Mouse (Mus musculus) liver, embryonic 15.5 days (tissue): ENCODE data around the gene Rhox3g. TPM values are rescaled to one million over a fixed set of nuclear protein-coding genes. Genes with fewer than 3 reads are reported as not detected.
"Not testable (repeated sequence)": the region's sequence is repeated elsewhere in the genome, so short reads cannot be mapped to it uniquely, and the experiment has no call there.

Experiments
- ATAC-seq: fragments of 200-750 bp; cut with Nextera tagmentation; 2 replicates; pipeline ENCODE4 v1.8.0; 2017; ENCODE audit warnings: moderate number of reproducible peaks, mild to moderate bottlenecking, moderate library complexity; ENCODE audit not compliant: insufficient read depth
- H3K27ac ChIP-seq: fragments of 300-500 bp; sonication (generic); replicated peaks from 2 replicates; pipeline ENCODE4 v1.5.1; 2015; ENCODE audit warnings: mild to moderate bottlenecking, inconsistent platforms
- H3K27me3 ChIP-seq: fragments of 300-500 bp; sonication (generic); 2 replicates; pipeline ENCODE4 v1.6.1; 2015; ENCODE audit warnings: mild to moderate bottlenecking, inconsistent platforms
- H3K36me3 ChIP-seq: fragments of 300-500 bp; sonication (generic); replicated peaks from 2 replicates; pipeline ENCODE4 v1.6.1; 2015; ENCODE audit warnings: moderate library complexity, mild to moderate bottlenecking, inconsistent platforms
- H3K4me1 ChIP-seq: fragments of 300-500 bp; sonication (generic); replicated peaks from 2 replicates; pipeline ENCODE4 v1.6.1; 2015; ENCODE audit warnings: inconsistent platforms
- H3K4me2 ChIP-seq: fragments of 300-500 bp; sonication (generic); 2 replicates; pipeline ENCODE4 v1.6.1; 2015; ENCODE audit warnings: moderate library complexity, mild to moderate bottlenecking, inconsistent platforms
- H3K4me3 ChIP-seq: fragments of 300-500 bp; sonication (generic); replicated peaks from 2 replicates; pipeline ENCODE4 v1.5.1; 2015; ENCODE audit warnings: mild to moderate bottlenecking, inconsistent platforms
- H3K9ac ChIP-seq: fragments of 300-500 bp; sonication (generic); 2 replicates; pipeline ENCODE4 v1.6.1; 2015; ENCODE audit warnings: moderate library complexity, mild to moderate bottlenecking, inconsistent platforms
- H3K9me3 ChIP-seq: fragments of 300-500 bp; sonication (generic); replicated peaks from 2 replicates; pipeline ENCODE4 v1.6.1; 2016; ENCODE audit warnings: inconsistent platforms
- whole genome bisulfite sequencing: fragments of 180-500 bp; shearing (Covaris S2); methylation state at CpG from one replicate; pipeline ENCODE4 v1.1.7; 2015; ENCODE audit warnings: mixed read lengths; ENCODE audit not compliant: insufficient replicate concordance; 5-methylcytosine and 5-hydroxymethylcytosine counted together
- polyA plus RNA-seq: library from polyadenylated mRNA; unstranded; fragments of >200 nt; fragmentation: Nextera tagmentation; extraction: Ambion mirVana; gene quantifications from 2 replicates; pipeline ENCODE4 v1.2.1, GENCODE M21; 2015

Gene Rhox3g
- not detected in 2 replicates for polyA plus RNA-seq

- ATAC-seq, H3K4me2 ChIP-seq, H3K36me3 ChIP-seq, H3K9me3 ChIP-seq, H3K4me1 ChIP-seq, H3K9ac ChIP-seq, H3K27ac ChIP-seq, H3K4me3 ChIP-seq, H3K27me3 ChIP-seq: not testable (repeated sequence)
- 78% methylated on average over 2 of the region's 2 CpGs for WGBS
Observed at GRCm38 (mm10) chrX:37628512-37628911, at the start of gene Rhox3g. Gene Rhox3g (minus strand): TSS chrX:37628612.

- ATAC-seq, H3K9ac ChIP-seq, H3K27ac ChIP-seq, H3K36me3 ChIP-seq, H3K4me3 ChIP-seq, H3K9me3 ChIP-seq, H3K4me2 ChIP-seq, H3K27me3 ChIP-seq, H3K4me1 ChIP-seq: not testable (repeated sequence)
- WGBS: 60% methylated on average over 8 of the region's 8 CpGs
Observed at GRCm38 (mm10) chrX:37673177-37673576, 44.8 kb upstream of the Rhox3g start, which contains the start of gene Rhox2h. Gene Rhox2h (minus strand): TSS chrX:37673277.

- not testable (repeated sequence) for H3K36me3 ChIP-seq, ATAC-seq, H3K4me2 ChIP-seq
Observed at GRCm38 (mm10) chrX:37668664-37669063, 40.3 kb upstream of the Rhox3g start, which contains the start of gene Rhox3h. Gene Rhox3h (minus strand): TSS chrX:37668764.

GRCm38 (mm10) chrX:37651227-37651626 lies 22.8 kb upstream of the Rhox3g start, which contains the start of gene Rhox4g:
Gene Rhox4g (minus strand): TSS chrX:37651327.
- 72% methylated on average over 19 of the region's 20 CpGs for WGBS
- not testable (repeated sequence) for H3K27ac ChIP-seq

More at GRCm38 (mm10) chrX:37668664-37669063, 40.3 kb upstream of the Rhox3g start, which contains the start of gene Rhox3h:
- H3K4me1 ChIP-seq, H3K9ac ChIP-seq, H3K4me3 ChIP-seq, H3K27ac ChIP-seq, H3K27me3 ChIP-seq, H3K9me3 ChIP-seq: not testable (repeated sequence)
- WGBS: 75% methylated on average over 1 of the region's 3 CpGs

GRCm38 (mm10) chrX:37643370-37643769 lies 15.0 kb upstream of the Rhox3g start, which contains the start of gene Rhox2g:
Gene Rhox2g (minus strand): TSS chrX:37643470.
- H3K27ac ChIP-seq, H3K27me3 ChIP-seq, H3K36me3 ChIP-seq, H3K9ac ChIP-seq, H3K4me3 ChIP-seq, H3K4me2 ChIP-seq, H3K9me3 ChIP-seq, H3K4me1 ChIP-seq, ATAC-seq: not testable (repeated sequence)
- WGBS: 76% methylated on average over 6 of the region's 6 CpGs

More at GRCm38 (mm10) chrX:37651227-37651626, 22.8 kb upstream of the Rhox3g start, which contains the start of gene Rhox4g:
- H3K4me3 ChIP-seq, H3K9me3 ChIP-seq, H3K4me2 ChIP-seq, H3K27me3 ChIP-seq, H3K4me1 ChIP-seq, H3K9ac ChIP-seq, ATAC-seq, H3K36me3 ChIP-seq: not testable (repeated sequence)

GRCm38 (mm10) chrX:37607604-37608003 lies 20.8 kb downstream of the Rhox3g start, which contains the start of gene Rhox4f:
Gene Rhox4f (minus strand): TSS chrX:37607704.
- 78% methylated on average over 17 of the region's 19 CpGs for WGBS
- H3K4me3 ChIP-seq, H3K9me3 ChIP-seq, H3K27me3 ChIP-seq, H3K27ac ChIP-seq, H3K9ac ChIP-seq, ATAC-seq, H3K36me3 ChIP-seq, H3K4me2 ChIP-seq, H3K4me1 ChIP-seq: not testable (repeated sequence)

- not testable (repeated sequence) for H3K9me3 ChIP-seq, H3K36me3 ChIP-seq, H3K9ac ChIP-seq, H3K27ac ChIP-seq, H3K4me1 ChIP-seq, ATAC-seq, H3K4me2 ChIP-seq, H3K27me3 ChIP-seq, H3K4me3 ChIP-seq
Observed at GRCm38 (mm10) chrX:37580692-37581091, 47.7 kb downstream of the Rhox3g start, which contains the start of gene Rhox3f. Gene Rhox3f (plus strand): TSS chrX:37580992.

Other genes starting within 250 kb of the Rhox3g start
- gene Rhox3a2, start 248.6 kb downstream of the Rhox3g start, polyA plus RNA-seq: not detected in 2 replicates
- gene Rhox4a2, start 237.8 kb downstream of the Rhox3g start, polyA plus RNA-seq: not detected in 2 replicates
- not detected in 2 replicates for gene Rhox2b, start 216.5 kb downstream of the Rhox3g start, polyA plus RNA-seq
- not detected in 2 replicates for gene Rhox4b, start 196.1 kb downstream of the Rhox3g start, polyA plus RNA-seq
- gene Rhox2c, start 174.9 kb downstream of the Rhox3g start, polyA plus RNA-seq: not detected in 2 replicates
- gene Rhox3c, start 170.0 kb downstream of the Rhox3g start, polyA plus RNA-seq: not detected in 2 replicates
- gene Rhox4c, start 148.3 kb downstream of the Rhox3g start, polyA plus RNA-seq: not detected in 2 replicates
- gene Rhox2d, start 135.2 kb downstream of the Rhox3g start, polyA plus RNA-seq: not detected in 2 replicates
- not detected in 2 replicates for gene Rhox4d, start 114.3 kb downstream of the Rhox3g start, polyA plus RNA-seq
- not detected in 2 replicates for gene Rhox2e, start 98.2 kb downstream of the Rhox3g start, polyA plus RNA-seq
- not detected in 2 replicates for gene Rhox3e, start 86.6 kb downstream of the Rhox3g start, polyA plus RNA-seq
- not detected in 2 replicates for gene Rhox4e, start 71.2 kb downstream of the Rhox3g start, polyA plus RNA-seq
- not detected in 2 replicates for gene Rhox2f, start 57.2 kb downstream of the Rhox3g start, polyA plus RNA-seq
- not detected in 2 replicates for gene Rhox3f, start 47.6 kb downstream of the Rhox3g start, polyA plus RNA-seq
- not detected in 2 replicates for gene Rhox4f, start 20.9 kb downstream of the Rhox3g start, polyA plus RNA-seq
- not detected in 2 replicates for gene Rhox2g, start 14.9 kb upstream of the Rhox3g start, polyA plus RNA-seq
- not detected in 2 replicates for gene Rhox4g, start 22.7 kb upstream of the Rhox3g start, polyA plus RNA-seq
- gene Rhox3h, start 40.2 kb upstream of the Rhox3g start, polyA plus RNA-seq: not detected in 2 replicates
- not detected in 2 replicates for gene Rhox2h, start 44.7 kb upstream of the Rhox3g start, polyA plus RNA-seq
- 1.3 TPM in 2 replicates for gene Rhox5, start 176.2 kb upstream of the Rhox3g start, polyA plus RNA-seq
- not detected in 2 replicates for gene Rhox6, start 198.3 kb upstream of the Rhox3g start, polyA plus RNA-seq
- gene Rhox7a, start 203.1 kb upstream of the Rhox3g start, polyA plus RNA-seq: not detected in 2 replicates